Mouse (Mus musculus) neural tube, embryonic 10.5 days (tissue): Measurements from ENCODE around the gene Tdrkh.

Experiments
- DNase-seq: peaks from one replicate; pipeline ENCODE4 v3.0.0-alpha.2; 2017; ENCODE audit warnings: low spot score; ENCODE audit errors: extremely low spot score

Gene Tdrkh

GRCm38 (mm10) chr3:94457055-94457454 is 44.0 kb downstream of the Tdrkh start:
- DNase-seq = no peak

DNA sequence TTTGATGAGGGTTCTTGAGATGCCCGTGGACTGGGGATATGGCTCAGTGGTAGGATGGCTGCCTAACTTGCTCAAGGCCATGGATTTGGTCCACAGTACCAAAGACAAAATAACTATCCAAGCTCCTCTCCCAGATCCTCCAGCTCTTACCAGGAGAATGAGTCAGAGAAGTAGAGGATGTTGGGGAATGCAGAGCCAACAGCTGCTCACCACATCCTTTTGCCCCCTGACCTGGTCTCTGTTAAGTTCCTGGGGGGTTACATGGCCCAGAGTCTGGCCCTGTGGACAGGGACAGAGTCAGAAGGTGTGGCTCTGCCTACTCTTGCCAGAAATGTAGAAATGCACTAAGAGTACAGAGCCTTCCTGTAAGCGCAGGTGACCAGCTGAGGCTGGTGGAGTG is 46.8 kb downstream of the Tdrkh start:
- DNase-seq = no peak

- DNase-seq = no peak
These were observed 51.0 kb downstream of the Tdrkh start for GRCm38 (mm10) chr3:94463926-94464578.

DNA sequence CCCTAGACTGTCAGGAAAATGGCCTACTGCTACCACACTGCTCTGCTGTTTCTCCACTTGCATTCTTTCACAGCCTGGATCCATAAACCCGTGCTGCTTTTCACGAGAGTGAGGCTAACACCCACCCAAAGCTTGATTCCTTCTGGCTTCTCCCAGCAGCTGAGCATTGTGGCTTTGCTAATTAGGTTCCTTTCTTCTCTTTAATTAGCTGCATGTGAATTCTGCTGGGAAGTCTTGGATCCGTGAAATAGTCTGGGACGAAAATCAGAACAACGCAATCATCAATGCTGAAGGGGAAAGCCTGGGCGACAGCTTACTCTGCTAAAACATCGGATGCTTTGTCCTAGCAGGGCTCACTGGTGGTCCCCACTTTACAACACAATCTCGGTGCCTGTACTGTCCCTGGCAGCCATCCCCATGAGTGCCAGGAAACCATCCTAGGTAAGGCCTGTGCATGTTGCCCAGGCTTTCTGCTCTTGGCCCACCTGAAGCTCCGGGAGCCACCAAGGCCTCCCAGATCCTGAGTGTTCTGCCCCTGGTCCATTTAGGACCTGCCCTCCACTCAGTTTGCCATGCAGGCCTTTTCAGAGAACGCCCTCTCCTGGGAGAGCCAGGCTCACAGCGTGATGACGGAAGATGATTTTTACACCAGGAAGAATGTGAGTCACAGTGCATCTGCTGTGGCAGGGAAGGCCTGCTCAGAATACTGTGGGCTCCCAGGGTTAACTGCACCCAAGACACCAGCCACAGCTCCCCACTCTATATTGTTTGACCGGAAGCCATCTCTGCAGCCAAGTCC is 52.8 kb downstream of the Tdrkh start:
- no peak for DNase-seq

GRCm38 (mm10) chr3:94468931-94469330 is 55.9 kb downstream of the Tdrkh start:
- DNase-seq = no peak

DNA sequence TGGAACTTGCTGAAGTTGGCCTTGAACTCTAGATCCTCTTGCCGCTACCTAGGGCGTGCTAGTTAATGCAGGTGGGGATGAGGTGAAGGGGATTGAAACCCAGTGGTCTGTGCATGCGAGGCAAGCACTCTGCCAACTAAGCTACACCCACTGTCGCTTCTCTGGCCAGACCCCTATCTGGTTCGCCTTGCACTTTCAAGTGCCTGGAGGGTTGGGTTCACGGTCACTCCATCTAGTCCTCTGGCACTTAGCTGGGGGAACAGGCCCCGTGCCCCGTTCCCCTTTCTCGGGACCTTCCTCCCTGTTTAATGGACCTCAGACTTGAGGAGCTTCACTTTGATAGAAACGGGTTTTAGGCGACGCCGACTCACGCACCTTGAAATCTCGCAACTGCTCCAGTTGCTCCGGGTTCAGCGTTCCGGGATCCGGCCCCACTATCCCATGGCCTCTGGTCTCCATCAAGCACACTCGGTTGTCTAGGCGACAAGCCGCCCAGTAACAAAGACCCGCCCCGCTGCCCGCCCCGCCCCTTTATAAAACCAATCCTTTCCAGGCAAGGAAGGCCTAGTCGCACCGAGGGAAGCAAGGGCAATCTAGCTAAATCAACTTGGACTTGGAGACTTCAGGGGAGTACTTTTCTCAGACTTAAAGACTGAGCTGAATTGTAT is 59.5 kb downstream of the Tdrkh start:
- DNase-seq = peak; percentile 74

GRCm38 (mm10) chr3:94473115-94473505 is 60.0 kb downstream of the Tdrkh start:
- DNase-seq = no peak

DNA sequence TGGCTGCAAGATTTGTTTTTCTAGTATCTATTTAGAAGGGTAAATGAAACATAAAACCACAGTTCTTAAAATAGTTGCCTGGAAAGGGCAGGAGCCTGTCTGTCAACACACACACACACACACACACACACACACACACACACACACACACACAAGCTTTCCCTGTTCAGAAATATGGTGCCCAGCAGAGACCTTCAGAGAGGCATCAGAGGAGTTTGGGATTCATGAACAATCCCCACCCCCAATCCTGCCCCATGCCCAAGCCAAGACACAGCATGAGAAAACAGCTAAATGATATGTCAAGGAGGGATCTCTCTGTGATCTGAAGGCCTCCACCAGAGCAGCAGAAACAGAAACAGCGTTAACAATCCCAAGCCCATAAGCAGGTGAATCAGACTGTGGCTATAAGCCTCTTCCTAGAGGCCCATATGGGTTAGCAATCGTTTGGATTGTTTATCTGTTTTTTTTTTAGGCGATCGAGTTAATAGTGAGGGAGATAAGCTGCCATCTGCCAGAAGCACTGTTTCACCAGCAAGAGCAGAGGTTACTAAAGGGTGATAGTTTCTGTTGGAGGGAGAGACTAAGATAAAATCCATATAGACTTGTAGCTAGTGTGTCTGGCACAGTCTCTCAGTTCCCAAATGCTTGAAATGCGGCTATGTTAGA is 60.6 kb downstream of the Tdrkh start:
- DNase-seq = no peak

DNA sequence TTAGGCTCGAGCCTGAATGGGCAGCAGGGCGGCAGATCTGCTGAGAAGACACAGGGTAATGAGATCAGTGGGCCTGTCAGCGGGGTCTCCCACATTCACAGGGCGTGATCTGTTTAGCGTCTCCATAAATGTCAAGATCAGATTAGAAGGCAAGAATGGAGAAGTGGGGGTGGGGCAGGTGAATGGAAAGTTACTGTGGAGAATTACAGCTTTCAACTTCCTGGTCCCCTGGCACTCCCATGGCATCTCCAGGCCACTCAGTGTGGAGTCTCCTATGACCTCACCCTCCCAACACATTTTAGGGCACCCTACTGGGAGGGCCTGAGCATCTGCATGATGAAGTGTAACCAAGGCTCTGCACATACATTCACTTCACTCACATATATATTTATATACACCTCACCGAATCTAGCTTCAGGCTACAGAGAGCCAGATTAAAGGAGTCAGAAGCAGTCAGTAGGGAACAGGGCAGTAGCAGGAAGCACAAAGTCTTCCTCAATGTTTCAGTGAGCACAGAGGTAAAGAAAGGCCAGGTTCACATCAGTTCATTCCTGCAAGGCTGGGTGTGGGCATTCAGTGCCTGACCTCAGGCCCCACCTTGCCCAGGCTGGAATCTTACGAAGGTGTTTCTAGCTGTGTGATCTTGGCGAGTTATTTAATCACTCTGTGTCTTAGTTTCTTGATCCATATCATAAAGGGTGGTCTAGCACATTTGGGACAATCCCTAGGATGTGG is 63.4 kb downstream of the Tdrkh start:
- no peak for DNase-seq

GRCm38 (mm10) chr3:94477444-94477843 is 64.4 kb downstream of the Tdrkh start:
- no peak for DNase-seq

DNA sequence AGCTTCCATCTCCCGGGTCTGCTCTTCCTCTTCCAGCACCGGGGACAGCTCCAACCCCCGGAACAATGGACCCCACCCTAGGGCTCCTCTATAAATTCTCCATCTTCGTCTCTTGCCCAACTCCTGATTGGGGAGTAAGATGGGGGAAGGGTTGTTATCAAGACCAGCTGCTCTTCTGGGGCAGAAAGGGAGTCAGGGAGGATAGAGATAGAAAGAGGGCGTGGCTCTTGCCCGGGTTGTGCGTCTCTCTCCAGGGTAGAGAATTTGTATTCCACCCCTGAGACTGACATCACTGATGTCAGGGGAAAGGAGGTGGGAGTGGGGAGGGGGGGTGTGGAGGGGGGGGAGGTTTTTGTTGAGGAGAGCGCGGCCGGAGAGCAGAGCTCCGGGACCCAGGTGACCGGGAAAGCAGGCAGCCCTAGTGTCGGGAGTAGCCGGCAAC is 64.9 kb downstream of the Tdrkh start, which contains the start of gene Celf3:
Gene Celf3, plus strand, starts transcription at position 315 of the 442 bp plus-strand sequence.
- peak; percentile 69 for DNase-seq

DNA sequence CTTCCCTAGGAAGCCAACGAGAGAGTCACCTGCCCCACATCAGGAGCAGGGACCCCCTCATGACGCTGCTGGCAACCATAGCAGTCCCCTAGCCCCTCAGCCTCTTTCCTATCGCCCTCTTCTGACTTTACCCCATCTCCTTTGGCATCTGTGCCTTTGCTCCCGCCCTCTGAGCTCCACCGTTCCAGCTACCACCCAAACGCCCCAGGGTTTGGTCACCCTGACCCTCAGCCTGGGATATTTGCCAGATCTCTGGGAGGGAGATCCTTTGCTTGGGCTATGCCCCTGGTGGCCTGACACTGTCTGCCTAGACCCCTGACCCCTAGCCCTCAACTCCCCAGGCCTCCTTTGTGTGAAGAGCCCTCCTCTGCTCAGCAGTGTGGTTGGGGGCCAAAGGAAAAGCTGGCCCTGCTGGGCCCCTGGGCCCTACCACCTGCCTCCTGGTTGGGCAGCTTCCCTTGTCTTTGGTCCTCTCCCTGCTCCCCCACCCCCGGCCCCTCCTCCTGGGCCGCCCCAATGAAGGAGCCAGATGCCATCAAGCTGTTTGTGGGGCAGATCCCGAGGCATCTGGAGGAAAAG is 65.6 kb downstream of the Tdrkh start:
- DNase-seq = no peak

DNA sequence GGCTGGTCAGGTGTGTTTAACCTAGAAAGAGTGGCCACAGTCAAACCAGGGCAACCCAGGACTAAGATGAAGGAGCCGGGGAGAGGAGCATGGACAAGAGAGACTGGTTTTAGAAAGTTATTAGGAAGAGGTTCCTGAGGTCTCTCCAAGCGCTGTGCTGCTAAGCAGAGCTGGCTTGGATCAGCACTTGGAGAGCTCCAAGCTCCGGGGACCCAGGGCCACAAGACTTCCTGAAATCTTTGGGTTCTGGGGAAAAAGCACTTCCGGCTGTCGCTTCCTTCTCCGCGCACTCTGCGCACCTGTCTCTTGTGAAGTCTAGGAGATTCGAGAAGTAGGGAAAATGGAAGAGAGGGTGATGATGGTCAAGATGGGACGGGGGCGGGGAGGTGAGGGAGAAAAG is 66.5 kb downstream of the Tdrkh start:
- DNase-seq = peak; percentile 37

GRCm38 (mm10) chr3:94480291-94480884 is 67.3 kb downstream of the Tdrkh start, which contains the start of gene Riiad1:
Riiad1 (minus strand) TSS chr3:94480341.
- no peak for DNase-seq

DNA sequence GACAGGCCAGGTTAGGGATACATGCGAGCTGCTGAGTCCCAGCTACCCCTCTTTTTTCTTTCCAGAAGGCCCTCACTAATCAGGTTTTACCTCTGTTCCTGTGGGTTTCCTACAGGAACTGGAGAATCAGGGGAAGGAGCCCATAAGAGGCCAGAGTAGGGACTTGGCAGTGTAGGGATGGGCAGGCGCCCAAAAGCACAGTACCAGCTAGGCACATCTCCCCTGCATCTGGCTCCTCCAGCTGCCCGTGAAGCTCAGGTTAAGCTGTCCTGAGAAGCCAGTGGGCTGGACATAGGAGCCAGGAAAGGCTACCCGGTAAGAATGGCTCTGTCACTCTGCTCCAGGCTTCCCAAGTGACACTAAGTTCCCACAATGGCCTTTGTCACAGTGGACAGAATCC is 68.4 kb downstream of the Tdrkh start:
- DNase-seq = no peak

DNA sequence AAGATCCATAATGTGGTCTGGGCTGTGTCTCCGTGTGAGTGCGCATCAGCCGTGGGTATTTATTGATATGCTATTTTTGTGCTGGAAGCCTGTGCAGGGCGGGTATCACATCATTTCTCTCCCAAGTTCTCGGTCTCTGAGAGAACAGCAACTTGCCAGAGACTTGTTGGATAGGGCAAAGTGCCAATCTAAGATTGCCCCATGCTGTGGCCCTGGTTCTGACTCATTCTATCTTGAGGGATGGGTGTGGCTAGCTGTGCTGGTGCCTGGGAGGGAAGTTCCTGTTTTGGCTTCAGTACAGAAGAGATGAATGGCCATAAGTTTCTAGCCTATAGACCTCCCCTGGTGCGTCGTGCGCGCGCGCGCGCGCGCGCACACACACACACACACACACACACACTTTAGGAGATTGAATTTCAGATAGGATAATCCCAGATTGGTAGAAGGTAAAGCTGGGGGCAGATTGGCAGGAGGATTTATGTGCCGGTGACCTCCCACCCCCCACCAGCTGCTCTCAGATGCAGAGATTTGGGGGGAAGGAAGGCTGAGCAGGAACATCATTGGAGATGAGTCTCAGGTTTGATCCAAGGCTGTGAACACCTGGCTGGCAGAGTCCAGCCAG is 69.8 kb downstream of the Tdrkh start:
- no peak for DNase-seq

DNA sequence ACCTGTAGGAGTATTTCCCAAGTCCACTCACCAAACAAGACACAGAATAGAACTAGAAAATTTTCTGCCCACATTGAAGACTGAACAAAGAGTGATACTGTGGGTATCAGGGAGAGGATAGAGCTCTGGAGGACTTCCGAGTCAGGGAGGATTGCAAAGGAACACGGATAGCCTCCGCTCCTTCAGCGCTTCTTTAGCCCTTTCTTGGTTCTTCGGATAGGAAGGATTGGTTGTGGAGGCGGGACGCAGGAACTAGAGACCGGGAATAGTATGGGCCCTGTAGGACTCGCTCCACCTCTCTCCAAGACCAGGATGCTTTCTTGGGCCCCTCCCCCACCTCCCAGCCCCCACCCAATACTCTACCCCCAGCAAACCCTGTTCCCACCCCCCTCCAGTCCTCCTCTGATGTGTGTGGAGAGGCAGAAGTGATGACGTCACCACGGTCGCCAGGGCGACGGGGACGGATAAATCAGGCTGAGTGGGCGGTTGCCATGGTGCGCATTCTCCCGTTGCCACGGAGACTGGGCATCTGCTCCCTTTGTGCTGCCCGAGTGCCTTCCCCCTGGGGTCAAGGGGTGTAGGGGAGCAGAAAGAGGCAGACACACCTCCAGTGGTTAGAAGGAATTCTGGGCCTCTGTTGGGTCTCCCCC is 70.8 kb downstream of the Tdrkh start:
- peak; percentile 92 for DNase-seq
